Mouse (Mus musculus) liver, embryonic 14.5 days (tissue): Measurements from ENCODE around the gene Olfr828.

Source experiments
- CTCF ChIP-seq: IDR thresholded peaks from 2 replicates; pipeline ENCODE4 v1.5.1; 2016; ENCODE audit warnings: antibody characterized with exemption, low read depth, control low read depth
- EP300 ChIP-seq: IDR thresholded peaks from 2 replicates; pipeline ENCODE4 v1.6.1; 2016; ENCODE audit warnings: antibody characterized with exemption, low read depth

DNA sequence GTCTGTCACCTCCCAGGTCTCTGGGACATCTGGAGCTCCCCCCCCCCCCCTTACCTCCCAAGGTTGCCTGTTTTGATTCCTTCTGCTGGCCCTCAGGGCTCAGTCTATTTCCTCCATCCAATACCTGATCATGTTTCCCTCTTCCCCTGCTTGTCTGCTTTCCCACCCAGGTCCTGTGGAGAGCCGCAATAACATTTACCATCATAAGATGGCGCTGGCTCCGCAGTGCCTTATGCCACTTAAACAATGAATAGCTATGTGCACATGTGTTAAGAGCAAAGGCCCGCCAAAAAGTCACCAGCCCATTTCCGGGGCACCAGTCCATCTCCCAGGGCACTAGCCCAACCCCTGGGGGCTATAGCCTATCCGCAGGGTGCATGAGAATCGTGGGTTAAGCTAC is 34.0 kb downstream of the Olfr828 start:
- no peak for TF ChIP-seq CTCF
- no peak for TF ChIP-seq EP300
